Mouse (Mus musculus): ENCODE results near the gene Fnbp1l. TPM values are rescaled to one million over a fixed set of nuclear protein-coding genes. Genes with fewer than 3 reads are reported as not detected.

Fnbp1l gene
- polyA plus RNA-seq, 3 experiments from 2014 or later = 0.38 TPM; not detected in 2

GRCm38 (mm10) chr3:122492006-122492405 lies 127.5 kb downstream of the Fnbp1l start:
- ATAC-seq = no peak

- no peak for ATAC-seq
These were observed 128.9 kb downstream of the Fnbp1l start for GRCm38 (mm10) chr3:122490574-122490973.

Other genes starting within 250 kb of the Fnbp1l start
- gene Pde5a, start 109.2 kb upstream of the Fnbp1l start, polyA plus RNA-seq (2017; shearing (Covaris generic)) = under 1 TPM; 0.09 to 0.54 (median 0.13) TPM